Mouse (Mus musculus) kidney, embryonic 16.5 days (tissue): ENCODE measurements around the gene Mark1. TPM values are rescaled to one million over a fixed set of nuclear protein-coding genes. Genes with fewer than 3 reads are reported as not detected.

Source experiments
- ATAC-seq: fragments of 200-750 bp; cut with Nextera tagmentation; 2 replicates; pipeline ENCODE4 v1.8.0; 2017; ENCODE audit warnings: moderate TSS enrichment; ENCODE audit not compliant: low FRiP score, low TSS enrichment
- H3K27ac ChIP-seq: fragments of 300-500 bp; sonication (generic); 2 replicates; pipeline ENCODE4 v1.5.1; 2014; ENCODE audit warnings: low read length
- H3K27me3 ChIP-seq: fragments of 300-500 bp; sonication (generic); 2 replicates; pipeline ENCODE4 v1.6.1; 2014; ENCODE audit warnings: low read length, control low read depth, mixed read lengths; ENCODE audit not compliant: insufficient read depth
- H3K36me3 ChIP-seq: fragments of 300-500 bp; sonication (generic); 2 replicates; pipeline ENCODE4 v1.6.1; 2014; ENCODE audit warnings: low read length, control low read depth, mixed read lengths; ENCODE audit not compliant: insufficient read depth
- H3K4me1 ChIP-seq: fragments of 300-500 bp; sonication (generic); 2 replicates; pipeline ENCODE4 v1.6.1; 2014; ENCODE audit warnings: low read length, control low read depth, mixed read lengths; ENCODE audit not compliant: insufficient read depth
- H3K4me2 ChIP-seq: fragments of 300-500 bp; sonication (generic); replicated peaks from 2 replicates; pipeline ENCODE4 v1.6.1; 2014; ENCODE audit warnings: low read depth, low read length
- H3K4me3 ChIP-seq: fragments of 300-500 bp; sonication (generic); 2 replicates; pipeline ENCODE4 v1.5.1; 2014; ENCODE audit warnings: mild to moderate bottlenecking, low read length
- H3K9ac ChIP-seq: fragments of 300-500 bp; sonication (generic); replicated peaks from 2 replicates; pipeline ENCODE4 v1.6.1; 2014; ENCODE audit warnings: low read length
- H3K9me3 ChIP-seq: fragments of 300-500 bp; sonication (generic); 2 replicates; pipeline ENCODE4 v1.6.1; 2016; ENCODE audit warnings: low read length, control low read depth
- WGBS: fragments of 180-500 bp; shearing (Covaris S2); extraction: QIAGEN DNeasy Blood & Tissue Kit; methylation state at CpG from one replicate; pipeline ENCODE4 v1.1.7; 2014; 5-methylcytosine and 5-hydroxymethylcytosine counted together
- polyA plus RNA-seq: library from polyadenylated mRNA; unstranded; fragments of >200 nt; fragmentation: Nextera tagmentation; extraction: Ambion mirVana; gene quantifications from 2 replicates; pipeline ENCODE4 v1.2.1, GENCODE M21; 2015

Gene Mark1
- polyA plus RNA-seq, 1 experiment from 2014 or later = 1.8 TPM

- ATAC-seq = no peak; the same call in 1 of the 2 replicates
- H3K27me3 ChIP-seq = no peaks in the 10 kb centered on the region
- peak overlapping the region; percentile 82 for H3K4me3 ChIP-seq
- no peaks in the 10 kb centered on the region for H3K36me3 ChIP-seq
- H3K9ac ChIP-seq = peak overlapping the region; percentile 91
- H3K27ac ChIP-seq = no peak overlapping the region
- no peaks in the 10 kb centered on the region for H3K9me3 ChIP-seq
- peaks cover 8% of the 10 kb centered on the region for H3K4me1 ChIP-seq
- 10% methylated on average over 2 of the region's 2 CpGs for WGBS
- peak overlapping the region; percentile 92 for H3K4me2 ChIP-seq
Measured at GRCm38 (mm10) chr1:184998631-184999030, 739 bp downstream of the Mark1 start.

GRCm38 (mm10) chr1:184998161-184998560 lies 1.2 kb downstream of the Mark1 start:
- 52% methylated on average over 9 of the region's 9 CpGs for WGBS
- Histone ChIP-seq H3K9me3 (no peaks in the 10 kb centered on the region), H3K9ac (0 out of 2 replicates have a peak overlapping the region, but pooled peaks have one; percentile 41), H3K36me3 (no peaks in the 10 kb centered on the region), H3K4me1 (peaks cover 8% of the 10 kb centered on the region), H3K27ac (no peak overlapping the region), H3K27me3 (no peaks in the 10 kb centered on the region), H3K4me3 (peak overlapping the region; percentile 82; the same call in 1 of the 2 replicates), H3K4me2 (peak overlapping the region; percentile 92)
- ATAC-seq = no peak

GRCm38 (mm10) chr1:184997466-184997865 lies 1.9 kb downstream of the Mark1 start:
- Histone ChIP-seq H3K36me3 (no peaks in the 10 kb centered on the region), H3K27me3 (no peaks in the 10 kb centered on the region), H3K27ac (no peak overlapping the region), H3K9me3 (no peaks in the 10 kb centered on the region), H3K4me3 (no peak overlapping the region), H3K9ac (no peak overlapping the region), H3K4me1 (peaks cover 8% of the 10 kb centered on the region), H3K4me2 (no peak overlapping the region)
- WGBS = 76% methylated on average over 11 of the region's 11 CpGs
- ATAC-seq = no peak

- H3K4me2 ChIP-seq = no peak overlapping the region
- H3K4me1 ChIP-seq = peaks cover 7% of the 10 kb centered on the region
- ATAC-seq = no peak
- H3K27me3 ChIP-seq = no peaks in the 10 kb centered on the region
- no peak overlapping the region for H3K4me3 ChIP-seq
- 83% methylated on average over 4 of the region's 4 CpGs for WGBS
- H3K9ac ChIP-seq = no peak overlapping the region
- no peaks in the 10 kb centered on the region for H3K9me3 ChIP-seq
- no peaks in the 10 kb centered on the region for H3K36me3 ChIP-seq
- no peak overlapping the region for H3K27ac ChIP-seq
Measured at GRCm38 (mm10) chr1:184995335-184995734, 4.0 kb downstream of the Mark1 start.

GRCm38 (mm10) chr1:184991191-184991590 lies 8.2 kb downstream of the Mark1 start:
- no peak overlapping the region for H3K27ac ChIP-seq
- H3K4me2 ChIP-seq = no peak overlapping the region
- no peak overlapping the region for H3K9ac ChIP-seq
- no peaks in the 10 kb centered on the region for H3K27me3 ChIP-seq
- 0 out of 2 replicates have a peak, but pooled peaks cover 5% of the 10 kb centered on the region for H3K4me1 ChIP-seq
- no peak for ATAC-seq
- 89% methylated on average over 10 of the region's 10 CpGs for WGBS
- H3K4me3 ChIP-seq = no peak overlapping the region
- H3K36me3 ChIP-seq = no peaks in the 10 kb centered on the region
- no peaks in the 10 kb centered on the region for H3K9me3 ChIP-seq

GRCm38 (mm10) chr1:184986748-184987147 lies 12.6 kb downstream of the Mark1 start:
- Histone ChIP-seq H3K9me3 (no peaks in the 10 kb centered on the region), H3K4me1 (0 out of 2 replicates have a peak, but pooled peaks cover 5% of the 10 kb centered on the region), H3K27me3 (no peaks in the 10 kb centered on the region), H3K27ac (no peak overlapping the region), H3K9ac (no peak overlapping the region), H3K4me3 (no peak overlapping the region), H3K36me3 (no peaks in the 10 kb centered on the region), H3K4me2 (no peak overlapping the region)
- WGBS = 43% methylated on average over 2 of the region's 2 CpGs
- no peak for ATAC-seq

- Histone ChIP-seq H3K27ac (no peak overlapping the region), H3K36me3 (no peaks in the 10 kb centered on the region), H3K4me1 (0 out of 2 replicates have a peak, but pooled peaks cover 5% of the 10 kb centered on the region), H3K4me2 (no peak overlapping the region), H3K27me3 (no peaks in the 10 kb centered on the region), H3K4me3 (no peak overlapping the region), H3K9ac (no peak overlapping the region), H3K9me3 (no peaks in the 10 kb centered on the region)
- no peak for ATAC-seq
- WGBS = 85% methylated on average over 2 of the region's 2 CpGs
Measured at GRCm38 (mm10) chr1:184984723-184985122, 14.6 kb downstream of the Mark1 start.

GRCm38 (mm10) chr1:184983751-184984150 lies 15.6 kb downstream of the Mark1 start:
- Histone ChIP-seq H3K9ac (no peak overlapping the region), H3K36me3 (no peaks in the 10 kb centered on the region), H3K9me3 (no peaks in the 10 kb centered on the region), H3K27me3 (no peaks in the 10 kb centered on the region), H3K4me2 (no peak overlapping the region), H3K4me3 (no peak overlapping the region), H3K27ac (no peak overlapping the region), H3K4me1 (0 out of 2 replicates have a peak, but pooled peaks cover 3% of the 10 kb centered on the region)
- no peak for ATAC-seq
- 46% methylated on average over 3 of the region's 3 CpGs for WGBS

GRCm38 (mm10) chr1:184972214-184972776 lies 27.1 kb downstream of the Mark1 start:
- no peak for ATAC-seq
- Histone ChIP-seq H3K27ac (no peak overlapping the region), H3K36me3 (no peaks in the 10 kb centered on the region)

GRCm38 (mm10) chr1:184969374-184969773 lies 30.0 kb downstream of the Mark1 start:
- no peak overlapping the region for H3K9ac ChIP-seq
- no peaks in the 10 kb centered on the region for H3K36me3 ChIP-seq
- no peaks in the 10 kb centered on the region for H3K4me1 ChIP-seq
- H3K27me3 ChIP-seq = no peaks in the 10 kb centered on the region
- H3K4me3 ChIP-seq = no peak overlapping the region
- H3K27ac ChIP-seq = no peak overlapping the region
- no peak for ATAC-seq
- no peaks in the 10 kb centered on the region for H3K9me3 ChIP-seq
- 96% methylated on average over 4 of the region's 4 CpGs for WGBS
- H3K4me2 ChIP-seq = no peak overlapping the region

More at GRCm38 (mm10) chr1:184972214-184972776, 27.1 kb downstream of the Mark1 start:
- Histone ChIP-seq H3K4me2 (no peak overlapping the region), H3K9ac (no peak overlapping the region), H3K4me1 (no peaks in the 10 kb centered on the region), H3K9me3 (no peaks in the 10 kb centered on the region), H3K27me3 (no peaks in the 10 kb centered on the region), H3K4me3 (no peak overlapping the region)
- WGBS = 53% methylated on average over 8 of the region's 8 CpGs
